Mouse (Mus musculus): ENCODE measurements around the gene Pcca.
"Not testable (repeated sequence)": the region's sequence is repeated elsewhere in the genome, so short reads cannot be mapped to it uniquely, and the experiment has no call there.

- TF ChIP-seq POLR2A (IDR thresholded peaks at IDR 0.05; ENCODE audit: insufficient read length, low read depth); USF1 (IDR thresholded peaks at IDR 0.05; ENCODE audit: low read depth); CEBPB (IDR thresholded peaks at IDR 0.05; ENCODE audit: insufficient read depth, poor library complexity, severe bottlenecking); REST (IDR thresholded peaks at IDR 0.05; ENCODE audit: insufficient read depth, insufficient read length); POLR2AphosphoS2 (IDR thresholded peaks at IDR 0.05; ENCODE audit: insufficient read length, low read depth); MAX (IDR thresholded peaks at IDR 0.05; ENCODE audit: low read depth); E2F4 (IDR thresholded peaks at IDR 0.05; ENCODE audit: insufficient read depth); SRF (IDR thresholded peaks at IDR 0.05; ENCODE audit: control insufficient read depth, insufficient read length, low read depth); TCF3 (IDR thresholded peaks at IDR 0.05; ENCODE audit: insufficient read length, low read depth): not testable (repeated sequence)
- peak; percentile 35 for TF ChIP-seq TCF12 (IDR thresholded peaks at IDR 0.05; ENCODE audit: insufficient read depth, poor library complexity, severe bottlenecking)
- peak in 2 of 3 experiments; percentile 52 to 62 for TF ChIP-seq MYOD1 (IDR thresholded peaks at IDR 0.05; ENCODE audit: control insufficient read depth in 1 of 3, insufficient read length in 2 of 3, low read depth in 2 of 3)
- TF ChIP-seq MYOG (IDR thresholded peaks at IDR 0.05; ENCODE audit: control insufficient read depth in 1 of 3, insufficient read depth in 1 of 3, insufficient read length in 2 of 3, low read depth in 2 of 3) = peak in 1 of 3 experiments; percentile 65
Observed at GRCm38 (mm10) chr14:122584087-122584486, 50.0 kb downstream of the Pcca start.

All from myocyte (in vitro differentiated cells).